Mouse (Mus musculus): ENCODE measurements at regions not wholly inside any gene's neighbourhood (a gene's known extent, or its start where the extent isn't known, plus 50 kb on each side); places are given as distances from the start of the nearest gene placed in this dataset.

GRCm38 (mm10) chr10:48877477-48878473 lies 910.8 kb downstream of the Grik2 start:
- DNase-seq (ENCODE audit: low spot score in 2 of 2), result peak in 1 of 2 experiments; percentile 2

- DNase-seq (ENCODE audit: low spot score in 2 of 2), result no peak
These were observed 915.6 kb downstream of the Grik2 start for GRCm38 (mm10) chr10:48872978-48873377.

Data from layer of hippocampus, postnatal 14 days (tissue).